Mouse (Mus musculus) midbrain, embryonic 11.5 days (tissue): ENCODE measurements around the gene Ablim1. TPM values are rescaled to one million over a fixed set of nuclear protein-coding genes. Genes with fewer than 3 reads are reported as not detected.

Source experiments
- ATAC-seq: fragments of 200-750 bp; cut with Nextera tagmentation; 2 replicates; pipeline ENCODE4 v1.8.0; 2017; ENCODE audit warnings: moderate TSS enrichment, moderate library complexity; ENCODE audit not compliant: low FRiP score
- DNase-seq: peaks from one replicate; pipeline ENCODE4 v3.0.0; 2015; ENCODE audit warnings: low spot score; ENCODE audit errors: missing footprints
- H3K27ac ChIP-seq: fragments of 300-500 bp; sonication (generic); 2 replicates; pipeline ENCODE4 v1.5.1; 2014; ENCODE audit warnings: low read depth, low read length
- H3K27me3 ChIP-seq: fragments of 300-500 bp; sonication (generic); 2 replicates; pipeline ENCODE4 v1.6.1; 2014; ENCODE audit warnings: mild to moderate bottlenecking, low read length, moderate library complexity, mixed read lengths; ENCODE audit not compliant: control insufficient read depth, insufficient read depth
- H3K36me3 ChIP-seq: fragments of 300-500 bp; sonication (generic); 2 replicates; pipeline ENCODE4 v1.6.1; 2014; ENCODE audit warnings: mild to moderate bottlenecking, low read length, moderate library complexity, mixed read lengths; ENCODE audit not compliant: control insufficient read depth, insufficient read depth
- H3K4me1 ChIP-seq: fragments of 300-500 bp; sonication (generic); 2 replicates; pipeline ENCODE4 v1.6.1; 2014; ENCODE audit warnings: low read length; ENCODE audit not compliant: control insufficient read depth, insufficient read depth
- H3K4me2 ChIP-seq: fragments of 300-500 bp; sonication (generic); 2 replicates; pipeline ENCODE4 v1.6.1; 2014; ENCODE audit warnings: mild to moderate bottlenecking, moderate library complexity
- H3K4me3 ChIP-seq: fragments of 300-500 bp; sonication (generic); 2 replicates; pipeline ENCODE4 v1.5.1; 2014; ENCODE audit warnings: low read depth, low read length
- H3K9ac ChIP-seq: fragments of 300-500 bp; sonication (generic); 2 replicates; pipeline ENCODE4 v1.6.1; 2014; ENCODE audit warnings: low read length
- H3K9me3 ChIP-seq: fragments of 300-500 bp; sonication (generic); 2 replicates; pipeline ENCODE4 v1.6.1; 2016; ENCODE audit warnings: low read length; ENCODE audit not compliant: control insufficient read depth
- WGBS: fragments of 180-500 bp; shearing (Covaris S2); extraction: QIAGEN DNeasy Blood & Tissue Kit; methylation state at CpG from one replicate; pipeline ENCODE4 v1.1.7; 2014; 5-methylcytosine and 5-hydroxymethylcytosine counted together
- polyA plus RNA-seq: library from polyadenylated mRNA; unstranded; fragments of >200 nt; fragmentation: Nextera tagmentation; extraction: Ambion mirVana; gene quantifications from 2 replicates; pipeline ENCODE4 v1.2.1, GENCODE M21; 2014

The Ablim1 gene
- polyA plus RNA-seq, 1 experiment from 2014 or later, result 18.3 TPM

- H3K27ac ChIP-seq, result no peak overlapping the region
- ATAC-seq, result no peak
- H3K4me1 ChIP-seq, result peaks cover 10% of the 10 kb centered on the region
- 94% methylated on average over 5 of the region's 5 CpGs for WGBS
- H3K9me3 ChIP-seq, result no peaks in the 10 kb centered on the region; the same call in 1 of the 2 replicates
- no peaks in the 10 kb centered on the region for H3K27me3 ChIP-seq
- no peak overlapping the region for H3K4me2 ChIP-seq
- no peak overlapping the region for H3K9ac ChIP-seq
- H3K4me3 ChIP-seq, result no peak overlapping the region
- H3K36me3 ChIP-seq, result no peaks in the 10 kb centered on the region
- no peak for DNase-seq
These were observed 314.1 kb downstream of the Ablim1 start for GRCm38 (mm10) chr19:57000592-57000991.

- WGBS, result 79% methylated on average over 2 of the region's 2 CpGs
- DNase-seq (no peak), ATAC-seq (no peak)
- no peaks in the 10 kb centered on the region for H3K27me3 ChIP-seq
- H3K4me1 ChIP-seq, result peaks cover 10% of the 10 kb centered on the region
- no peak overlapping the region for H3K4me3 ChIP-seq
- no peak overlapping the region for H3K9ac ChIP-seq
- no peak overlapping the region for H3K4me2 ChIP-seq
- H3K27ac ChIP-seq, result no peak overlapping the region
- no peaks in the 10 kb centered on the region; the same call in 1 of the 2 replicates for H3K9me3 ChIP-seq
- H3K36me3 ChIP-seq, result no peaks in the 10 kb centered on the region
These were observed 314.9 kb downstream of the Ablim1 start for GRCm38 (mm10) chr19:56999781-57000180.

- Histone ChIP-seq H3K4me1 (peaks cover 10% of the 10 kb centered on the region), H3K9me3 (no peaks in the 10 kb centered on the region; the same call in 1 of the 2 replicates), H3K4me2 (no peak overlapping the region), H3K4me3 (no peak overlapping the region), H3K9ac (no peak overlapping the region), H3K27me3 (no peaks in the 10 kb centered on the region), H3K36me3 (no peaks in the 10 kb centered on the region), H3K27ac (no peak overlapping the region)
- no peak for DNase-seq
- ATAC-seq, result no peak
- 85% methylated on average over 2 of the region's 2 CpGs for WGBS
These were observed 315.8 kb downstream of the Ablim1 start for GRCm38 (mm10) chr19:56998910-56999309.

- Histone ChIP-seq H3K27ac (no peak overlapping the region), H3K9ac (no peak overlapping the region), H3K9me3 (no peaks in the 10 kb centered on the region; the same call in 1 of the 2 replicates), H3K27me3 (no peaks in the 10 kb centered on the region), H3K36me3 (no peaks in the 10 kb centered on the region), H3K4me1 (peaks cover 10% of the 10 kb centered on the region), H3K4me2 (no peak overlapping the region), H3K4me3 (no peak overlapping the region)
- DNase-seq (no peak), ATAC-seq (no peak)
- 86% methylated on average over 4 of the region's 4 CpGs for WGBS
These were observed 316.4 kb downstream of the Ablim1 start for GRCm38 (mm10) chr19:56998331-56998730.

GRCm38 (mm10) chr19:56997164-56997599, 317.5 kb downstream of the Ablim1 start:
- Histone ChIP-seq H3K27me3 (no peaks in the 10 kb centered on the region), H3K27ac (peak overlapping the region; percentile 9; the same call in 1 of the 2 replicates), H3K4me2 (peak overlapping the region; percentile 37), H3K4me1 (peaks cover 10% of the 10 kb centered on the region), H3K4me3 (no peak overlapping the region), H3K9ac (no peak overlapping the region), H3K36me3 (no peaks in the 10 kb centered on the region), H3K9me3 (no peaks in the 10 kb centered on the region; the same call in 1 of the 2 replicates)
- WGBS, result 5% methylated on average over 10 of the region's 10 CpGs
- peak; percentile 88 for DNase-seq
- ATAC-seq, result peak; percentile 71

- no peak overlapping the region for H3K4me3 ChIP-seq
- H3K4me1 ChIP-seq, result peaks cover 19% of the 10 kb centered on the region
- no peak overlapping the region for H3K27ac ChIP-seq
- no peak overlapping the region for H3K4me2 ChIP-seq
- ATAC-seq, result no peak
- H3K36me3 ChIP-seq, result no peaks in the 10 kb centered on the region
- H3K9ac ChIP-seq, result no peak overlapping the region
- no peak for DNase-seq
- no peaks in the 10 kb centered on the region; the same call in 1 of the 2 replicates for H3K9me3 ChIP-seq
- H3K27me3 ChIP-seq, result no peaks in the 10 kb centered on the region
- 84% methylated on average over 4 of the region's 4 CpGs for WGBS
These were observed 319.3 kb downstream of the Ablim1 start for GRCm38 (mm10) chr19:56995441-56995840.

- no peaks in the 10 kb centered on the region for H3K36me3 ChIP-seq
- no peak overlapping the region for H3K4me2 ChIP-seq
- DNase-seq (no peak), ATAC-seq (no peak)
- WGBS, result 75% methylated on average over 4 of the region's 4 CpGs
- peaks cover 27% of the 10 kb centered on the region for H3K4me1 ChIP-seq
- no peak overlapping the region for H3K27ac ChIP-seq
- no peaks in the 10 kb centered on the region; the same call in 1 of the 2 replicates for H3K9me3 ChIP-seq
- H3K9ac ChIP-seq, result no peak overlapping the region
- H3K27me3 ChIP-seq, result no peaks in the 10 kb centered on the region
- H3K4me3 ChIP-seq, result no peak overlapping the region
These were observed 320.1 kb downstream of the Ablim1 start for GRCm38 (mm10) chr19:56994653-56995052.

- no peaks in the 10 kb centered on the region for H3K27me3 ChIP-seq
- ATAC-seq (no peak), DNase-seq (no peak)
- peaks cover 33% of the 10 kb centered on the region for H3K4me1 ChIP-seq
- no peaks in the 10 kb centered on the region; the same call in 1 of the 2 replicates for H3K9me3 ChIP-seq
- no peak overlapping the region for H3K4me2 ChIP-seq
- H3K9ac ChIP-seq, result no peak overlapping the region
- H3K27ac ChIP-seq, result no peak overlapping the region
- 87% methylated on average over 4 of the region's 4 CpGs for WGBS
- no peaks in the 10 kb centered on the region for H3K36me3 ChIP-seq
- no peak overlapping the region for H3K4me3 ChIP-seq
These were observed 321.0 kb downstream of the Ablim1 start for GRCm38 (mm10) chr19:56993763-56994162.

- peaks cover 33% of the 10 kb centered on the region for H3K4me1 ChIP-seq
- H3K27me3 ChIP-seq, result no peaks in the 10 kb centered on the region
- no peak overlapping the region for H3K9ac ChIP-seq
- no peaks in the 10 kb centered on the region for H3K36me3 ChIP-seq
- ATAC-seq (no peak), DNase-seq (no peak)
- WGBS, result 69% methylated on average over 8 of the region's 8 CpGs
- H3K9me3 ChIP-seq, result no peaks in the 10 kb centered on the region
- no peak overlapping the region for H3K27ac ChIP-seq
- no peak overlapping the region for H3K4me2 ChIP-seq
- no peak overlapping the region for H3K4me3 ChIP-seq
These were observed 321.7 kb downstream of the Ablim1 start for GRCm38 (mm10) chr19:56992978-56993545.
